Mouse (Mus musculus): ENCODE measurements around the gene Ccdc30. TPM values are rescaled to one million over a fixed set of nuclear protein-coding genes. Genes with fewer than 3 reads are reported as not detected.

The Ccdc30 gene
- 2.5 and 3.8 TPM in 2 replicates for polyA plus RNA-seq (2014; fragmentation: Nextera tagmentation; extraction: Ambion mirVana)

DNA sequence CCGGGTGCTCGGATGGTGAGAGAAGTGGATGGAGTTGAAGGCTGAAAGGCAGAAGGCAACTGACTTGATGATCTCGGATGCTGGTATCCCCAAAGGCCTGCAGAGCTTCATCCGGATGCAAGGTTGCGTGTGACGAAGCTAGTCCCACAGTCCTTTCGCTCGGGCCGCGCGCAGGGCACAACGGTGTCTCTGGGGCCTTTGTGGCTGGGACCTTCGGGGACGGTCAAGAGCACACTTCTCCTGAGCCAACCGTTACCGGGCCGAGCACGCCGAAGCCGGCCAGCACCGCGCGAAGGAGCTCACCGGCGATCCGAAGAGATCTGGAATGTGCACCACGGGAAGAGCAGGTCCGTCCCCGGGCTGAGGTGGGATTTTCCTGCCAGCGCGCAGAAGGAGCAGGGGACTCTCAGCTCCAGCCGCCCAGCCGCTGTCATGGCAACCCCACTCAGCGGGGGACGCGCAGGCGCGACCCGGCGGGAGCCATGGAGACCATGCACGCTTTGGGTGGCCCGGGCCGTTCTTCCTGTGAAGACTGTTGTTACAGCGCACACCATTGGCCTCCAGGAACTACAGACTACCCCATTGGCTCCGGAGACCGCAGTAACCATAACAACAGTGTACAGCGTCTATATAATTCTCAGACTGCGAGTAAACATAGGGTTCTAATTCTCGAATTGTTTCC, at the start of gene Ccdc30:
Gene Ccdc30 (minus strand): TSS at position 450 of the 682 bp plus-strand sequence.
- H3K27ac ChIP-seq (ENCODE audit: low read depth) = no peak within 1 kb of the TSS

DNA sequence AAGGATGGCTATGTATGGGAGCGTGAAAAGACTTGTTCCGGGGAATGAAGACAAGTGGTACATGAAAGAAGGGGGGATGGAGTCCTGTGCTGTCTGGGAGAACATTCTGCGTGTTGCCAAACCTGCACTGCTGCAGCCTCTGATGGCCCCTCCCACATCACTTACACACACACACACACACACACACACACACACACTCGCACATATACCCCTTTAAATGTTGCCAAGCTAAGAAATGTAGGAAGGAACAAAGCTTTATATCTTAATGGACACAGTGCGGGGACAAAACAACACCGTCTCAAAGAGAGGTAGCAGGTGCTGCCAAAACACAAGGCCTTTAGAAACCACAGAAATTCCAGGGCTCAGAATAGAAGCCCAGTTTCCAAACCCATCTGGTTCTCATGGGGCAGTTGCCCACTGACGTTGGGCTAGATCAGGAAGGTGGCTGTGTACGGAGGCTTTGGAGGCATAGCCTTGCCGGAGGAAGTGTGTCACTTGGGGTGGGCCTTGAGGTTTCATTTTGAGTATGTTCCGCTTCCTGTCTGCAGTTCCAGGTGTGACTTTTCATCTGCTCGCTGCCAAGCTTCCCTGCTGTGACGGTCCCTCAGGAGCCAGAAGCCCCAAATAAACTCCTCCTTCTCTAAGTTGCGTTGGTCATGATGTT, 48.6 kb upstream of the Ccdc30 start:
- no peak overlapping the region for H3K4me2 ChIP-seq
- no peak for TF ChIP-seq CTCF (IDR thresholded peaks at IDR 0.05; ENCODE audit: low read depth)
- 64% methylated on average over 13 of the region's 13 CpGs for WGBS
- no peaks in the 10 kb centered on the region for H3K27me3 ChIP-seq (ENCODE audit: insufficient read depth, low read length)
- H3K9ac ChIP-seq = no peak overlapping the region
- no peaks in the 10 kb centered on the region for H3K9me3 ChIP-seq (ENCODE audit: low read depth, low read length)
- H3K4me3 ChIP-seq (ENCODE audit: low read depth, low read length) = no peak overlapping the region
- H3K36me3 ChIP-seq (ENCODE audit: insufficient read depth) = no peaks in the 10 kb centered on the region
- 0 out of 2 replicates have a peak overlapping the region, but pooled peaks have one; percentile 26 for H3K27ac ChIP-seq (ENCODE audit: low read depth)
- peaks cover 18% of the 10 kb centered on the region for H3K4me1 ChIP-seq (ENCODE audit: insufficient read depth)
- ATAC-seq (ENCODE audit: insufficient read depth) (no peak), DNase-seq (no peak)

More for the DNA sequence above, at the start of gene Ccdc30:
- Histone ChIP-seq H3K4me2 (peak within 1 kb of the TSS; percentile 92), H3K9ac (peak within 1 kb of the TSS; percentile 53), H3K9me3 (ENCODE audit: low read depth, low read length) (no peaks in the 10 kb centered on the region), H3K4me3 (ENCODE audit: low read depth, low read length) (peak within 1 kb of the TSS; percentile 59), H3K4me1 (ENCODE audit: insufficient read depth) (no peaks in the 10 kb centered on the region), H3K27me3 (ENCODE audit: insufficient read depth, low read length) (no peaks in the 10 kb centered on the region), H3K36me3 (ENCODE audit: insufficient read depth) (no peaks in the 10 kb centered on the region)
- DNase-seq = peak; percentile 97
- WGBS = under 1% methylated on average over 49 of the region's 49 CpGs
- no peak for TF ChIP-seq CTCF (IDR thresholded peaks at IDR 0.05; ENCODE audit: low read depth)
- peak; percentile 100 for ATAC-seq (ENCODE audit: insufficient read depth)

DNA sequence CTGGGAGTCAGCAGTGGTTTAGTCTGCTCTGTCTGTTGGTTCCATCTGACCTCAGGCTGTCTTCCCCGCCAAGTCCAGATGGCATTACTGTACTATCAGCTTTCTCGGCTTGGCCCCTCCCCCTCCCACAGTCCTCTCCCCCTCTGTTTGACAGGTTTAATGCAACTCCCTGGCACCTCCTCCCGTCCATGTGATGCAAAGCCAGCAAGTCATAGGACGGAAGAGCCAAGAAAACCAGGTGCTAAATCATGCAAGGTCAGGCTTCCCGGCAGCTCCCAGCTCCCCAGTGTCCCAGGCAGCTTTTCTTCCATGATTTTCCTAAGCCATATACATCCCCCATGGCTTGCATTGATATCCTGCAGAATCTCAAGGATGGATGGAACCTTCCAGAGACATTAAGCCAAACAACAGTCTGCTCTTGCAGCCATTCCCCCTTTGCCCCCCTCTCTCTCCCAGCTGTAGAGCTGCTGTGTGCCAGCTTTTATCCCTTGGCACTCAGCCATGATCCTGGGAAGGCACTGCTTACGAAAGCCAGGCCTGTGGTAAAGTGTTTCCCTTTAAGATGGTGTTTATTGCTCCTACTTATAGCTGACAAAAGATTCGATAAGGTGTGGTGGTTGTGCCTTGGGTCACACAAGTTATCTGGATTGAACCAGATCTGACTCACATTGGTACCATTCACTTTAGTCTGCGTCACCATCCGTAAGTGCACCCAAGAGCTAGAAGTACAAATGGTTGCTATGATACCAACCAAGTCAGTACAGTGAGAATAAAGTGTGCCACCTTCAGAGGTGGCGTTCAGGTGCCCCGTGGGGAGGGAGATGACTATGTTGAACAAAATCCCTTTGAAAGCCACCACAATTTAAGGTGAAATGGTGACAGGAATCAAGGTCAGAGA, 47.8 kb upstream of the Ccdc30 start:
- Histone ChIP-seq H3K4me2 (peak overlapping the region; percentile 23; the same call in 1 of the 2 replicates), H3K27me3 (ENCODE audit: insufficient read depth, low read length) (no peaks in the 10 kb centered on the region), H3K4me1 (ENCODE audit: insufficient read depth) (peaks cover 18% of the 10 kb centered on the region), H3K27ac (ENCODE audit: low read depth) (peak overlapping the region; percentile 52), H3K36me3 (ENCODE audit: insufficient read depth) (no peaks in the 10 kb centered on the region), H3K4me3 (ENCODE audit: low read depth, low read length) (no peak overlapping the region), H3K9ac (no peak overlapping the region), H3K9me3 (ENCODE audit: low read depth, low read length) (no peaks in the 10 kb centered on the region)
- 24% methylated on average over 11 of the region's 11 CpGs for WGBS
- DNase-seq (peak; percentile 89), ATAC-seq (ENCODE audit: insufficient read depth) (peak; percentile 78)
- TF ChIP-seq CTCF (IDR thresholded peaks at IDR 0.05; ENCODE audit: low read depth) = 0 out of 2 replicates have a peak, but pooled peaks have one; percentile 9

DNA sequence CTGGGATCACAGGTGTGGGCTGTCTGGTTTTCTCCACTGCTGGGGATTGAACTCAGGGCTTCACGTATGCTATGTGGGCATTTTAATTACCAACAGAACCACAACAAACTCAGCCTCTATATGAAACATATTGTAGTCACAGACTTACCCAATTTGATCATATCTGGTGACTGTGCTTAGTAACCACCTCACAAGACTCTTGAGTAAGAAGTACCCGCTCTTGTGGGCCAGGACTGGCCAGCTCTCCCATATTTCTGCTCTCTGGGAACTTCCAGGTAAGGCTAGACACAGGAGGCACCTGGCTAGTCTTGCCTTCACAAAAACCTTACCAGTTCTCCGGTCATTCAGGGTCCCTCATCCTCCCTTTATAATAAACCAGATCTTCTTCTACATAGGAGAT, 47.1 kb upstream of the Ccdc30 start:
- H3K27ac ChIP-seq (ENCODE audit: low read depth) = peak overlapping the region; percentile 52
- no peak for DNase-seq
- WGBS = 75% methylated on average over 3 of the region's 3 CpGs
- H3K36me3 ChIP-seq (ENCODE audit: insufficient read depth) = no peaks in the 10 kb centered on the region
- no peaks in the 10 kb centered on the region for H3K27me3 ChIP-seq (ENCODE audit: insufficient read depth, low read length)
- no peak for TF ChIP-seq CTCF (IDR thresholded peaks at IDR 0.05; ENCODE audit: low read depth)
- H3K4me3 ChIP-seq (ENCODE audit: low read depth, low read length) = no peak overlapping the region
- H3K9me3 ChIP-seq (ENCODE audit: low read depth, low read length) = no peaks in the 10 kb centered on the region
- H3K4me1 ChIP-seq (ENCODE audit: insufficient read depth) = peaks cover 18% of the 10 kb centered on the region
- H3K9ac ChIP-seq = no peak overlapping the region
- 0 out of 2 replicates have a peak overlapping the region, but pooled peaks have one; percentile 23 for H3K4me2 ChIP-seq
- no peak for ATAC-seq (ENCODE audit: insufficient read depth)

DNA sequence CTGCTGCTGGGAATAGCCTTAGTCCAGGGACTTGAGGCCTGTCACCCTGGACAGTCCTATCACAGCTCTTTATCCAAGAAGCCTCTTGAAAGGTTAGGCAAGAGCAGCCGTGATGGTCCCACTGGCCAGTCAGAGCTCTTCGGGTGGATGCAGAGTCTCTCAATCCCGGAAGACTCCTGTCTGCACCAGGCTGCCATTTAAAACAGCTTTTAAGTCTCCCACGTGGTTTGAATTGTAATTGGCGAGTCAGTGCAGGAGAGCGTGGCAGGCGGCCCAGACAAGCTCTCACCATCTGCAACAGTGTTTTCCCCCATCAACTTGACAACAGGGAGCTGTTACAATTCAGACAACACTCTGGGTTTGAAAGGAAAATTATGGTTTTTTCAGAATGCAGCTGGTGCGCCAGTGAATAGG, 45.4 kb upstream of the Ccdc30 start:
- H3K36me3 ChIP-seq (ENCODE audit: insufficient read depth) = no peaks in the 10 kb centered on the region
- WGBS = 26% methylated on average over 8 of the region's 8 CpGs
- no peak overlapping the region; the same call in 1 of the 2 replicates for H3K27ac ChIP-seq (ENCODE audit: low read depth)
- TF ChIP-seq CTCF (IDR thresholded peaks at IDR 0.05; ENCODE audit: low read depth) = no peak
- no peaks in the 10 kb centered on the region for H3K27me3 ChIP-seq (ENCODE audit: insufficient read depth, low read length)
- ATAC-seq (ENCODE audit: insufficient read depth) (peak; percentile 85), DNase-seq (peak; percentile 91)
- H3K4me3 ChIP-seq (ENCODE audit: low read depth, low read length) = no peak overlapping the region
- no peak overlapping the region for H3K9ac ChIP-seq
- H3K4me1 ChIP-seq (ENCODE audit: insufficient read depth) = peaks cover 18% of the 10 kb centered on the region
- H3K4me2 ChIP-seq = peak overlapping the region; percentile 0; the same call in 1 of the 2 replicates
- no peaks in the 10 kb centered on the region for H3K9me3 ChIP-seq (ENCODE audit: low read depth, low read length)

DNA sequence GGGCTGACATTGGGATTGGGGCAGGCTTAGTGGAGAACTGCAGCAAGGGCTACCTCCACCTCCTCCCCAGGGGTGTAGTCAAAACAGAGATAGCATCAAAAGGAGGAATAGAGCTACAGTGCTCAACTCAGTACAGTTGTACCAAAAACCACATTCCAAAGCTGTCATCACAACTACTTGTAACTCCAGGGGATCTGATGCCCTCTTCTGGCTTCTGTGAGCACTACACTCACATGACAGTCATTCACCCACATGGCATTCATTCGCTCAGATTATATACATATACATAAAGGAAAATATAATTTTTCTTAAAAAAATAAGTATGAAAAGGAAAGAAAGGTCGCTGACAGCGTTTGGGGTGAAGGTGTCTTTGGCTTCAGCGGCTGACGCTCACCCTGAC, 45.0 kb upstream of the Ccdc30 start:
- peak; percentile 58 for TF ChIP-seq CTCF (IDR thresholded peaks at IDR 0.05; ENCODE audit: low read depth)
- ATAC-seq (ENCODE audit: insufficient read depth) (peak; percentile 6; the same call in 1 of the 2 replicates), DNase-seq (peak; percentile 79)
- Histone ChIP-seq H3K4me1 (ENCODE audit: insufficient read depth) (peaks cover 18% of the 10 kb centered on the region), H3K4me3 (ENCODE audit: low read depth, low read length) (no peak overlapping the region), H3K27me3 (ENCODE audit: insufficient read depth, low read length) (no peaks in the 10 kb centered on the region), H3K4me2 (no peak overlapping the region; the same call in 1 of the 2 replicates), H3K27ac (ENCODE audit: low read depth) (no peak overlapping the region), H3K9ac (no peak overlapping the region), H3K9me3 (ENCODE audit: low read depth, low read length) (no peaks in the 10 kb centered on the region), H3K36me3 (ENCODE audit: insufficient read depth) (no peaks in the 10 kb centered on the region)
- WGBS = 49% methylated on average over 5 of the region's 5 CpGs

All from lung, embryonic 14.5 days (tissue).